Mouse (Mus musculus) liver, embryonic 11.5 days (tissue): ENCODE measurements around the gene Thoc3. TPM values are rescaled to one million over a fixed set of nuclear protein-coding genes. Genes with fewer than 3 reads are reported as not detected.
"Not testable (repeated sequence)": the region's sequence is repeated elsewhere in the genome, so short reads cannot be mapped to it uniquely, and the experiment has no call there.

Experiments
- ATAC-seq: fragments of 200-750 bp; cut with Nextera tagmentation; replicated peaks from 2 replicates; pipeline ENCODE4 v1.8.0; 2017; ENCODE audit warnings: moderate number of reproducible peaks, mild to moderate bottlenecking, moderate TSS enrichment, moderate library complexity; ENCODE audit not compliant: low FRiP score
- DNase-seq: peaks from one replicate; pipeline ENCODE4 v3.0.0-alpha.2; 2017; ENCODE audit warnings: low spot score
- H3K27ac ChIP-seq: fragments of 300-500 bp; sonication (generic); 2 replicates; pipeline ENCODE4 v1.5.1; 2014; ENCODE audit warnings: mild to moderate bottlenecking, low read depth, low read length, control low read depth
- H3K27me3 ChIP-seq: fragments of 300-500 bp; sonication (generic); replicated peaks from 2 replicates; pipeline ENCODE4 v1.6.1; 2014; ENCODE audit warnings: low read length, mixed read lengths; ENCODE audit not compliant: control insufficient read depth, insufficient read depth
- H3K36me3 ChIP-seq: fragments of 300-500 bp; sonication (generic); 2 replicates; pipeline ENCODE4 v1.6.1; 2014; ENCODE audit warnings: mild to moderate bottlenecking, low read length, moderate library complexity, mixed read lengths; ENCODE audit not compliant: control insufficient read depth, insufficient read depth
- H3K4me1 ChIP-seq: fragments of 300-500 bp; sonication (generic); replicated peaks from 2 replicates; pipeline ENCODE4 v1.6.1; 2014; ENCODE audit warnings: low read length, mixed read lengths; ENCODE audit not compliant: control insufficient read depth, insufficient read depth
- H3K4me2 ChIP-seq: fragments of 300-500 bp; sonication (generic); 2 replicates; pipeline ENCODE4 v1.6.1; 2014; ENCODE audit warnings: mild to moderate bottlenecking, control low read depth, moderate library complexity
- H3K4me3 ChIP-seq: fragments of 300-500 bp; sonication (generic); 2 replicates; pipeline ENCODE4 v1.5.1; 2014; ENCODE audit warnings: low read depth, low read length, control low read depth
- H3K9ac ChIP-seq: fragments of 300-500 bp; sonication (generic); 2 replicates; pipeline ENCODE4 v1.6.1; 2014; ENCODE audit warnings: low read depth, low read length, control low read depth
- H3K9me3 ChIP-seq: fragments of 300-500 bp; sonication (generic); 2 replicates; pipeline ENCODE4 v1.6.1; 2016; ENCODE audit warnings: low read length, inconsistent platforms, mixed read lengths; ENCODE audit not compliant: control insufficient read depth
- WGBS: fragments of 180-500 bp; shearing (Covaris S2); extraction: QIAGEN DNeasy Blood & Tissue Kit; methylation state at CpG from one replicate; pipeline ENCODE4 v1.1.7; 2014; 5-methylcytosine and 5-hydroxymethylcytosine counted together
- polyA plus RNA-seq: library from polyadenylated mRNA; unstranded; fragments of >200 nt; fragmentation: Nextera tagmentation; extraction: Ambion mirVana; gene quantifications from 2 replicates; pipeline ENCODE4 v1.2.1, GENCODE M21; 2014

The Thoc3 gene
- polyA plus RNA-seq, 1 experiment from 2014 or later: 121 TPM

- not testable (repeated sequence) for H3K4me1 ChIP-seq, DNase-seq, H3K4me2 ChIP-seq, H3K36me3 ChIP-seq, H3K27me3 ChIP-seq, H3K27ac ChIP-seq, H3K9ac ChIP-seq, ATAC-seq, H3K9me3 ChIP-seq, H3K4me3 ChIP-seq
- WGBS: 85% methylated on average over 7 of the region's 7 CpGs
Observed at GRCm38 (mm10) chr13:54499551-54499950, 30.9 kb upstream of the Thoc3 start.

GRCm38 (mm10) chr13:54491381-54491780, 22.7 kb upstream of the Thoc3 start:
- H3K4me1 ChIP-seq: no peaks in the 10 kb centered on the region
- H3K9ac ChIP-seq: no peak overlapping the region
- DNase-seq: no peak
- H3K4me2 ChIP-seq: no peak overlapping the region
- H3K4me3 ChIP-seq: no peak overlapping the region
- no peaks in the 10 kb centered on the region for H3K9me3 ChIP-seq
- no peak for ATAC-seq
- no peaks in the 10 kb centered on the region for H3K27me3 ChIP-seq
- no peak overlapping the region for H3K27ac ChIP-seq
- 77% methylated on average over 6 of the region's 6 CpGs for WGBS
- H3K36me3 ChIP-seq: no peaks in the 10 kb centered on the region

DNA sequence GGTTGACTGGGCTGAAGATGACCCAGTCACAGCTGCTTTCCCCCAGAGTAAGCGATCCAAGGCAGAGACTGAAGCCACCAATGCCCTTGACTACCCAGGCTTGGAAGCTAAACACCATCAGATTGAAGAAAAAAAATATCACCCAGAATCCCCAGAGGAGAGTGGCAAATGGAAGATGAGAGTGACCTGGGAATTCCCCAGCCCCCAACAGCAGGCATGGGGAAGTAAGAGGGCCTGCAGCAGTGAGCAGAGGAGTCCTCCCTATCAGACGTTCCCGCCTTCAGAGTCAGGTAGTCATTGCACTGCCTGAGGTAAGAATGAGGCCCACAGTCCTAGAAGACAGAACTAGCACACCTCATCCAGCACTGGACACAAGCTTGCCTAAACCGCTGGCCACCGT, 21.8 kb upstream of the Thoc3 start:
- no peak overlapping the region for H3K27ac ChIP-seq
- H3K4me3 ChIP-seq: no peak overlapping the region
- no peaks in the 10 kb centered on the region for H3K27me3 ChIP-seq
- DNase-seq (no peak), ATAC-seq (no peak)
- no peak overlapping the region for H3K9ac ChIP-seq
- H3K9me3 ChIP-seq: no peaks in the 10 kb centered on the region
- H3K4me2 ChIP-seq: no peak overlapping the region
- no peaks in the 10 kb centered on the region for H3K4me1 ChIP-seq
- WGBS: 76% methylated on average over 5 of the region's 5 CpGs
- H3K36me3 ChIP-seq: no peaks in the 10 kb centered on the region

DNA sequence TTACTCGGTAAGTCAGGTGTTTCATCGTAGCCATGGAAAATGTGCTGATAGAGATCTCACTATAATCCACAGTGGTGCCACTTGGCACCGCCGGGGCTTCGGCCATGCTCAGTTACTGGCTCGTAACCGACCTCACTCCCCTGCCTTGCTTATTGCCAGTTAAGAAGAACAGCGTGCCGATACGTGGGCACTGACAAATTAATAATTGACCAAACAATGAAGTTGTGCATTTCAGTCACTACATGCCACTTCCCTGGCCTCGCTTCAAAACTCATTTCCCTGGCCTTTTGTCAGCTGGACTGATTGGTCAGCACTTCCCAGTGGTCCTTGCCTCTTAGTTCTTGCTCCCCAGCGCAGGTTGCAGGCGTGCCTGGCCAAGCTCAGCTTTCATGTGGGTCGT, 12.8 kb upstream of the Thoc3 start:
- Histone ChIP-seq H3K4me2 (no peak overlapping the region), H3K27ac (no peak overlapping the region), H3K36me3 (no peaks in the 10 kb centered on the region), H3K4me3 (no peak overlapping the region), H3K9me3 (no peaks in the 10 kb centered on the region), H3K9ac (no peak overlapping the region), H3K27me3 (no peaks in the 10 kb centered on the region; the same call in 1 of the 2 replicates), H3K4me1 (no peaks in the 10 kb centered on the region)
- DNase-seq (no peak), ATAC-seq (no peak)
- 83% methylated on average over 14 of the region's 14 CpGs for WGBS

DNA sequence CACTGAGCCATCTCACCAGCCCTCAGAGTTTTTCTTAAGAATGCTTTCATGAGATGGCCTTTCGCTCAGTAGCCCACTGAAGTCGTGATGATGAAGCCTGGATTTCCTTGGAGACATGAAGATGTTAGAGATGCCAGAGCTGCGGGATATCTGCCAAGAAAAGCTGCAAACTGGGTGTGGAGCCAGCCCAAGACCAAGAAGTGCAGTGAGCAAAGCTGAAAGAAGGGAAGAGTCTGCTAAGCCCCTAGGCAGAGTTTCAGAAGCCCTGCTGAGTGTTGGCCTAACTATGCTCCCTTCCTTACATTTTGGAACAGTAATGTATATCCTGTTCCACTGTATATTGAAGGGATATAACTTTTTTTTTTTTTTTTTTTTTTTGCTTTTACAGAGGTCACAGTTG, 10.6 kb upstream of the Thoc3 start:
- no peak overlapping the region for H3K4me3 ChIP-seq

DNA sequence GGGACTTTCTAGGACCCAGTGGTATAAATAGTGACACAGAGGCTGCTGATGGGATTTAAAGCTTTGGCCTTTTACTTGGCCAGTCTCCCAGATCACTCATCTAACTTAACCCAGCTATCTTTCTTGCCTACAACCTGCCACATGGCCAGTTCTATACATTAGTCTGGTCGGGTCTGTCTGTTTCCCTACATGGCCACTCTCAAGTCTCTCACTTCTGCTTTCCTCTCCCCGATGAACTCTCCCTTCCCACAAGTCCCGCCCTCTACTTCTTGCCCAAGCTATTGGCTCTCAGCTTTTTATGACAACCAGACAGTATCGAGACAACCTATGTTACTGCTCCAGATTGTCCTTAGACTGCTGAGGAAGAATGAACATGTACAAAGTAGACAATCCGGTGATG, 7.1 kb upstream of the Thoc3 start:
- no peaks in the 10 kb centered on the region for H3K27me3 ChIP-seq
- H3K27ac ChIP-seq: no peak overlapping the region
- no peak for ATAC-seq
- 51% methylated on average over 5 of the region's 5 CpGs for WGBS
- no peaks in the 10 kb centered on the region for H3K36me3 ChIP-seq
- no peak overlapping the region for H3K4me2 ChIP-seq
- no peaks in the 10 kb centered on the region for H3K4me1 ChIP-seq
- no peak for DNase-seq
- no peak overlapping the region for H3K9ac ChIP-seq
- no peak overlapping the region for H3K4me3 ChIP-seq
- no peaks in the 10 kb centered on the region for H3K9me3 ChIP-seq

More for the DNA sequence above, 10.6 kb upstream of the Thoc3 start:
- Histone ChIP-seq H3K9ac (no peak overlapping the region), H3K4me2 (no peak overlapping the region), H3K4me1 (no peaks in the 10 kb centered on the region), H3K27me3 (no peaks in the 10 kb centered on the region; the same call in 1 of the 2 replicates), H3K27ac (no peak overlapping the region), H3K9me3 (no peaks in the 10 kb centered on the region), H3K36me3 (no peaks in the 10 kb centered on the region)
- DNase-seq: no peak
- 56% methylated on average over 3 of the region's 3 CpGs for WGBS
- ATAC-seq: no peak

DNA sequence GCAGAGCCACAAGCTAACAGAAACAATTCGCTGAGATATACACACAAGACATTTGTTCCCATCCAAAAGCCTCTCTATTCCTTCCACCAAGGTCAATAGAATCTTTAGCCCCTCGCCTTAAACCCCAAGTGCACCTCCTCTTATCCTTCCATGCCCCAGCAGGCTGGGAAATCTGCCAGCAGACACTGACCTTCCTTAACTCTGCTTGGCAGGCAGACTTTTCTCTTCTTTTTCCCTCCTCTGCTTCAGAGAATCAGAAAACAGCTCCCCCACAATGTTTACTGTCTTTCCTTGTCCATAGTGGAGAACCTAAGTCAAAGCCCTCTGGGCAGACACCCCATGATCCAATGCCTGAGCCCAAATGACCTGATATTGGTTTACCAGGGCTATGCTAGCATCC, 6.3 kb upstream of the Thoc3 start:
- 72% methylated on average over 2 of the region's 2 CpGs for WGBS
- H3K27ac ChIP-seq: no peak overlapping the region
- DNase-seq: no peak

DNA sequence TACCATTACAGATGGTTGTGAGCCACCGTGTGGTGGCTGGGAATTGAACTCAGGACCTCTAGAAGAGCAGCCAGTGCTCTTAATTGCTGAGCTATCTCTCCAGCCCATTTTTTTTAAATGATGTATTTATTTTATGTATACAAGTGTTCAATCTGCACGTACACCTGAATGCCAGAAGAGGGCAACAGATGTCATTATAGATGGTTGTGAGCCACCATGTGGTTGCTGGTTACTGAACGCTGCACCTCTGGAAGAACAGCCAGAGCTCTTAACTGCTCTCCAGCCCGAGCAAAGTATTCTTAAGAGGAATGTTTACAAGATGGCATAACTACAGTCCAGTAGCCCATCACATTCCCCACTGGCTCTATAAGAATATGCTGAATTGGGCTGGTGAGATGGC, 3.3 kb upstream of the Thoc3 start:
- DNase-seq (no peak), ATAC-seq (no peak)
- Histone ChIP-seq H3K36me3 (peaks cover 6% of the 10 kb centered on the region; the same call in 1 of the 2 replicates), H3K27me3 (no peaks in the 10 kb centered on the region), H3K4me2 (no peak overlapping the region), H3K4me1 (peaks cover 7% of the 10 kb centered on the region), H3K27ac (no peak overlapping the region), H3K4me3 (no peak overlapping the region), H3K9me3 (no peaks in the 10 kb centered on the region), H3K9ac (no peak overlapping the region)
- WGBS: 81% methylated on average over 4 of the region's 4 CpGs

More for the DNA sequence above, 6.3 kb upstream of the Thoc3 start:
- Histone ChIP-seq H3K9ac (no peak overlapping the region), H3K9me3 (no peaks in the 10 kb centered on the region), H3K4me3 (no peak overlapping the region), H3K27me3 (no peaks in the 10 kb centered on the region), H3K4me2 (no peak overlapping the region), H3K36me3 (no peaks in the 10 kb centered on the region), H3K4me1 (no peaks in the 10 kb centered on the region)
- no peak for ATAC-seq

DNA sequence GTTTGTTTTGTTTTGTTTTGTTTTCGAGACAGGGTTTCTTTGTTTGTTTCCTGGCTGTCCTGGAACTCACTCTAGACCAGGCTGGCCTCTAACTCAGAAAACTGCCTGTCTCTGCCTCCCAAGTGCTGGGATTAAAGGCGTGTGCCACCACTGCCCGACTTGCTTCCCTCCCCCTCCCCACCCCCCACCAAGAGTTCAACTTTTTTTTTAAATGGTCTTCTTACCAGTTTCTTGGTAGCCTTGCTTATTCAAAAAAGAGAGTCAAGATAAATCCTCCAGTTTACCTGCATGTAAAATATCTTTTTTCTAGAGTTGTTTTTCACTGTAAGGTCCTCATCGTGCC, 334 bp upstream of the Thoc3 start:
- Histone ChIP-seq H3K9me3 (peaks cover 8% of the 10 kb centered on the region), H3K27ac (no peak overlapping the region), H3K4me3 (peak overlapping the region; percentile 99), H3K27me3 (no peaks in the 10 kb centered on the region), H3K36me3 (peaks cover 36% of the 10 kb centered on the region), H3K4me2 (peak overlapping the region; percentile 56), H3K4me1 (peaks cover 7% of the 10 kb centered on the region), H3K9ac (peak overlapping the region; percentile 53)
- DNase-seq (no peak), ATAC-seq (peak; percentile 80)
- WGBS: 12% methylated on average over 4 of the region's 4 CpGs
